Mouse (Mus musculus): ENCODE measurements around the gene Btbd10.

GRCm38 (mm10) chr7:113335250-113335649 lies 33.9 kb downstream of the Btbd10 start:
- no peak for TF ChIP-seq CTCF (IDR thresholded peaks at IDR 0.05; ENCODE audit: extremely low read depth, insufficient read length, insufficient replicate concordance, low read depth, low read length)
- no peak for TF ChIP-seq POLR2A (IDR thresholded peaks at IDR 0.05; ENCODE audit: low read depth, low read length)
